In the genomic region with DNA sequence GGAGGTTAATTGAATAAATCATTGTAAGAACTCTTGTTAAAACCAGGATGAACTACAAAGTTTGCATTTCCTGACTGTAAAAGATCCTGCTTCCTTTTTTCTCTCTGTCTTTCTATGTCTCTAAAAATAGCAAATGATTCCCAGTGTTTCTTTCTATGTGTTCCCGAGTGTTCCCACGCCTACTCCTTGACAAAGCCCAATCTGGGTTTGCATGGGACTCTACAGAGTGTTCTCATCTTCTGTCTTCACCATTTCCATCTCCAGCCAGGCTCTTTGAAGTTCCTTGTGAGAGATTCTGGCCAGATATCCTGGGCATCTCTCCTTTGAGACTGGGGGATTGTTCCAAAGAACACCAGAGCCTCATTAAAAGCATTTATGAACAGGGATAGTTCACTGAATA, we compare ENCODE assay signal across 17 mouse cellular contexts.
DNase-seq lines count a peak whose midpoint lies in the region; ATAC-seq lines count a peak whose summit lies in the region.
"Had no signal": no experiment of that assay in that cellular context is flagged by ENCODE, and none has a peak within 500 bp of the region (broad histone marks: within the 10 kb centered on the region; RNA-seq: fewer than 3 reads in every experiment).

No protein-coding gene starts in this region.

- no peaks in the 10 kb centered on the region for H3K27me3 ChIP-seq in liver, embryonic 11.5 days (replicated peaks; ENCODE audit: control insufficient read depth, insufficient read depth, low read length)

- H3K4me1 ChIP-seq in liver, embryonic 11.5 days (replicated peaks; ENCODE audit: control insufficient read depth, insufficient read depth, low read length), result no peaks in the 10 kb centered on the region

- ATAC-seq in liver, embryonic 11.5 days (replicated peaks; ENCODE audit: low FRiP score), result no peak

- peak; percentile 43 for DNase-seq in layer of hippocampus, adult 11-12 months (ENCODE audit: low spot score)
- DNase-seq in layer of hippocampus, postnatal 25 days (ENCODE audit: extremely low spot score in 1 of 2, low spot score in 1 of 2), result no peak
- DNase-seq in brain, adult 2 months (ENCODE audit: low read depth, low spot score), result peak; percentile 73
- DNase-seq in layer of hippocampus, adult 18-20 months (ENCODE audit: low spot score in 2 of 2), result peak; percentile 30 to 79
- DNase-seq in left cerebral cortex, postnatal 36 days (ENCODE audit: low spot score in 2 of 2), result peak; percentile 22 to 36
- no peak for DNase-seq in liver, embryonic 11.5 days (ENCODE audit: low spot score)
- DNase-seq in embryo, embryonic 10.5 days (ENCODE audit: low spot score), result no peak
- DNase-seq in spleen, adult 12 weeks (ENCODE audit: low spot score), result no peak
- DNase-seq: cerebellum, postnatal 14 days; gastrocnemius, postnatal 14 days; lung, adult 2 months; thymus, postnatal 4 days had no signal

- no peak overlapping the region for H3K4me3 ChIP-seq in liver, embryonic 11.5 days (ENCODE audit: low read depth, low read length)
- H3K4me3 ChIP-seq: hindbrain, embryonic 10.5 days; midbrain, embryonic 12.5 days; myocyte; neural tube, embryonic 15.5 days had no signal

- no peak overlapping the region for H3K4me2 ChIP-seq in liver, embryonic 11.5 days
- H3K4me2 ChIP-seq: midbrain, embryonic 12.5 days; neural tube, embryonic 15.5 days had no signal

- H3K27ac ChIP-seq in liver, embryonic 11.5 days (ENCODE audit: low read depth, low read length), result no peak overlapping the region
- H3K27ac ChIP-seq: hindbrain, embryonic 10.5 days; macrophage; midbrain, embryonic 12.5 days; neural tube, embryonic 15.5 days had no signal

- WGBS in liver, embryonic 11.5 days, result 62% methylated on average over 2 of the region's 2 CpGs

- H3K36me3 ChIP-seq in liver, embryonic 11.5 days (ENCODE audit: control insufficient read depth, insufficient read depth, low read length), result no peaks in the 10 kb centered on the region
- H3K36me3 ChIP-seq: hindbrain, embryonic 10.5 days; midbrain, embryonic 12.5 days; neural tube, embryonic 15.5 days had no signal

- intact Hi-C loops in left cerebral cortex, postnatal 36 days (cut with DNase I), result no loop called here

- no peaks in the 10 kb centered on the region for H3K9me3 ChIP-seq in liver, embryonic 11.5 days (ENCODE audit: control insufficient read depth, low read length)
- H3K9me3 ChIP-seq: hindbrain, embryonic 10.5 days; midbrain, embryonic 12.5 days; neural tube, embryonic 15.5 days had no signal

- H3K9ac ChIP-seq in liver, embryonic 11.5 days (ENCODE audit: low read depth, low read length), result no peak overlapping the region
- H3K9ac ChIP-seq: midbrain, embryonic 12.5 days; neural tube, embryonic 15.5 days had no signal

Comparison
In these comparisons a context has a peak if more than half of its experiments do, and no peak if none do; other contexts are left out.
1. DNase-seq: peak in layer of hippocampus, adult 11-12 months (single experiment), brain, adult 2 months (single experiment), layer of hippocampus, adult 18-20 months (2 of 2) and left cerebral cortex, postnatal 36 days (2 of 2); none in layer of hippocampus, postnatal 25 days (0 of 2), liver, embryonic 11.5 days (single experiment), embryo, embryonic 10.5 days (single experiment) and spleen, adult 12 weeks (single experiment).